Mouse (Mus musculus) neutrophil, adult 65 days (primary cell): ENCODE results near the gene Ephb4. TPM values are rescaled to one million over a fixed set of nuclear protein-coding genes. Genes with fewer than 3 reads are reported as not detected.

ENCODE experiments used
- total RNA-seq: library from RNA; stranded (reverse); gene quantifications from 2 replicates; pipeline ENCODE4 v1.2.4, GENCODE M21; 2023

The Ephb4 gene
- total RNA-seq = not detected in 2 replicates

GRCm38 (mm10) chr5:137349384-137350204, at the start of gene Ephb4:
Gene Ephb4, plus strand, starts transcription at chr5:137350109.

GRCm38 (mm10) chr5:137307071-137307912, 42.6 kb upstream of the Ephb4 start, which contains the start of gene Srrt:
Gene Srrt, minus strand, starts transcription at chr5:137307674.

GRCm38 (mm10) chr5:137314193-137315083, 35.5 kb upstream of the Ephb4 start, which contains the start of gene Trip6:
Gene Trip6, minus strand, starts transcription at chr5:137314404.

DNA sequence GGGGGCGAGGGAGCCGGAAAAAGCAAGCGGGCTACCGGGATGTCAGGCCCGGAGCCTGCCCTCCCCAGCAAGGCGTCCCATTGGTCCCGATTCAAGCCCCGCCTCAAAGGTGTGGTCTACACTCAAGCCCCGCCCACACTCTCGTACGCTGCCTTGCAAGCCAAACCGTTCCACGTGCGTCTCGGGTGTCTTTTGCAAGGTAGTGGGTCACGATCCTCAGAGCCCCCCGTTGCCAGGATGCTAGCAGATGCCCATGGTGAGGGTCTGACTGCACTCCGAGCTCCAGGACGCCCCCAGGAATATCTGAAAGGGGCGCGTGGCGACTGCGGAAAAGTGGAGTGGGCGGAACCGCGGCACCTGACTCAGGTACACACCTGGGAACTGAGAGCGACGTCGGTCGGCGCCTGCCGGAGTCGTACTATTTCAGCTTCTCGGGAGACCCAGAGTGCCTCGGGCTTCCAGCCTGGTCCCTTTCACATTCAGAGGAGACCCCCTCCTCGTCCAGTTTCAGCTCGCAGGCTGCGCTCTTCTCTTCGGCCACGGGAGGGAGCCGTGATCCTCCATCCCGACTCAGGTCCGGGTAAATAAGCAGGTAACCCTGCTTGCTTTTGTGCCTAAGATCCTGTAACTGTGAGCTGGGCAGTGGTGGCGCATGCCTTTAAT, 16.3 kb upstream of the Ephb4 start, which contains the start of gene Slc12a9:
Gene Slc12a9 (minus strand): TSS at position 86 of the 663 bp plus-strand sequence.

Other genes with a start within 250 kb of the Ephb4 start
- 38.6 and 42.1 TPM in 2 replicates for gene Trim56, start 233.9 kb upstream of the Ephb4 start, total RNA-seq
- not detected in 2 replicates for gene Muc3, start 200.8 kb upstream of the Ephb4 start, total RNA-seq
- gene Muc3a, start 137.7 kb upstream of the Ephb4 start, total RNA-seq = 1.7 and 4.4 TPM in 2 replicates
- gene Ache, start 62.6 kb upstream of the Ephb4 start, total RNA-seq = 1.6 and 1.7 TPM in 2 replicates
- gene Ufsp1, start 55.5 kb upstream of the Ephb4 start, total RNA-seq = 1.2 and 2.1 TPM in 2 replicates
- gene Srrt, start 42.4 kb upstream of the Ephb4 start, total RNA-seq = 182 and 213 TPM in 2 replicates
- 4.7 and 6.4 TPM in 2 replicates for gene Trip6, start 35.7 kb upstream of the Ephb4 start, total RNA-seq
- 28.8 and 38.1 TPM in 2 replicates for gene Slc12a9, start 16.5 kb upstream of the Ephb4 start, total RNA-seq
- gene Zan, start 127.0 kb downstream of the Ephb4 start, total RNA-seq = 0.06 TPM in 1 of 2 replicates, not detected in the other
- gene Pop7, start 152.4 kb downstream of the Ephb4 start, total RNA-seq = 13.0 and 17.8 TPM in 2 replicates
- 46.2 and 60.4 TPM in 2 replicates for gene Gigyf1, start 168.4 kb downstream of the Ephb4 start, total RNA-seq
- gene Epo, start 183.1 kb downstream of the Ephb4 start, total RNA-seq = not detected in 2 replicates
- gene Gnb2, start 183.4 kb downstream of the Ephb4 start, total RNA-seq = 956 and 1,045 TPM in 2 replicates
- not detected in 2 replicates for gene Actl6b, start 203.4 kb downstream of the Ephb4 start, total RNA-seq
- 0.76 and 1.7 TPM in 2 replicates for gene Tfr2, start 219.7 kb downstream of the Ephb4 start, total RNA-seq